Mouse (Mus musculus) heart, adult 2 months (tissue): ENCODE measurements at regions not wholly inside any gene's neighbourhood (a gene's known extent, or its start where the extent isn't known, plus 50 kb on each side); places are given as distances from the start of the nearest gene placed in this dataset.

Experiments
- DNase-seq, 2 experiments: peaks; one replicate each; pipeline ENCODE4 v3.0.0; 2021
- H3K27ac ChIP-seq: fragments of 200-600 bp; 2 replicates; pipeline ENCODE4 v1.8.1; 2022
- H3K27me3 ChIP-seq: fragments of 200-500 bp; 2 replicates; pipeline ENCODE4 v1.6.1; 2012; ENCODE audit warnings: mild to moderate bottlenecking, low read length, inconsistent platforms, mixed read lengths; ENCODE audit not compliant: control insufficient read depth, insufficient read depth
- H3K36me3 ChIP-seq: fragments of 200-500 bp; 2 replicates; pipeline ENCODE4 v1.6.1; 2012; ENCODE audit warnings: low read length, inconsistent platforms; ENCODE audit not compliant: control insufficient read depth, insufficient read depth
- H3K4me1 ChIP-seq: fragments of 200-500 bp; 2 replicates; pipeline ENCODE4 v1.6.1; 2011; ENCODE audit warnings: low read length; ENCODE audit not compliant: control insufficient read depth, insufficient read depth
- H3K4me3 ChIP-seq: fragments of 200-600 bp; 2 replicates; pipeline ENCODE4 v1.8.1; 2022
- H3K79me2 ChIP-seq: fragments of 200-500 bp; replicated peaks from 2 replicates; pipeline ENCODE4 v1.6.1; 2012; ENCODE audit warnings: mild to moderate bottlenecking, inconsistent platforms, low read length, moderate library complexity, mixed read lengths; ENCODE audit not compliant: control insufficient read depth, insufficient read depth
- H3K9ac ChIP-seq: fragments of 200-500 bp; 2 replicates; pipeline ENCODE4 v1.6.1; 2012; ENCODE audit warnings: low read depth, mild to moderate bottlenecking, control low read depth, inconsistent platforms, low read length, mixed read lengths
- CTCF ChIP-seq: fragments of 200-600 bp; IDR thresholded peaks from 2 replicates; pipeline ENCODE4 v1.8.1; 2022; ENCODE audit warnings: antibody characterized with exemption, mild to moderate bottlenecking, moderate library complexity
- EP300 ChIP-seq: fragments of 200-500 bp; IDR thresholded peaks from 2 replicates; pipeline ENCODE4 v1.6.1; 2011; ENCODE audit warnings: low read depth, low read length, control low read depth; ENCODE audit not compliant: insufficient read depth
- POLR2A ChIP-seq: fragments of 200-500 bp; IDR thresholded peaks from 2 replicates; pipeline ENCODE4 v1.6.1; 2011; ENCODE audit warnings: mild to moderate bottlenecking, low read depth, low read length, control low read depth; ENCODE audit not compliant: insufficient read depth
- WGBS: fragments of 180-500 bp; shearing (Covaris S2); methylation state at CpG from one replicate; pipeline ENCODE4 v1.1.7; 2018; 5-methylcytosine and 5-hydroxymethylcytosine counted together
- intact Hi-C: fragments of 180-260 bp; cut with DNase I; formaldehyde crosslinking; loops from one replicate; pipeline ENCODE4 v1.15.1; 2025

GRCm38 (mm10) chr1:185607611-185608010 is 153.0 kb downstream of the Slc30a10 start:
- intact Hi-C loops: no loop called here
- no peak for TF ChIP-seq CTCF
- TF ChIP-seq EP300: no peak
- TF ChIP-seq POLR2A: no peak
- H3K9ac ChIP-seq: no peak overlapping the region
- no peak overlapping the region for H3K4me3 ChIP-seq
- H3K27me3 ChIP-seq: no peaks in the 10 kb centered on the region
- H3K27ac ChIP-seq: no peak overlapping the region
- H3K79me2 ChIP-seq: no peaks in the 10 kb centered on the region
- DNase-seq: no peak
- WGBS: 82% methylated on average over 5 of the region's 5 CpGs
- H3K36me3 ChIP-seq: no peaks in the 10 kb centered on the region
- H3K4me1 ChIP-seq: no peaks in the 10 kb centered on the region

DNA sequence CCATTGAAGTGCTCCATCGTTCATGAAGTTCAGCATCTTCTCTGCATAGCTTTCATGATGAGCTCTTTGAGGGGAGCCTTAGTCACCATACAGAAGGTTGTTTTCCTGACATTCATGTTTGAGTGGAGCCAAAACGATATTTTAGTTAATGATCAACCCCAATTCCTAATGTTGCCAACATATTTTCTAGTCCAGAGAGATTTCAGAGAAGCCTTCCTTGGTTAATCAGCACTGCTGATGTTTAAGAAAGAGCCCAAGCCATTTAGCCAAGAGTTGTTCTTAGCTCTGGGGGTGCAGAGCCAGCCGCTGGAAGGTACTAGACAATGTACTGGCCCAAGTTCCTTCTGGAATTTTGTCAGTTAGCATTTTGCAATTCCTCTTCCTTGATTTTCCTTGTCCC is 153.8 kb downstream of the Slc30a10 start:
- Histone ChIP-seq H3K36me3 (no peaks in the 10 kb centered on the region), H3K4me3 (no peak overlapping the region), H3K4me1 (no peaks in the 10 kb centered on the region), H3K79me2 (no peaks in the 10 kb centered on the region), H3K27ac (no peak overlapping the region), H3K9ac (no peak overlapping the region), H3K27me3 (no peaks in the 10 kb centered on the region)
- intact Hi-C loops: no loop called here
- no peak for DNase-seq
- WGBS: 89% methylated on average over 3 of the region's 3 CpGs
- TF ChIP-seq CTCF (no peak), EP300 (no peak), POLR2A (no peak)

- no peak overlapping the region for H3K9ac ChIP-seq
- intact Hi-C loops: no loop called here
- peak in 1 of 2 experiments; percentile 11 for DNase-seq
- no peaks in the 10 kb centered on the region for H3K79me2 ChIP-seq
- WGBS: 38% methylated on average over 3 of the region's 3 CpGs
- H3K4me1 ChIP-seq: no peaks in the 10 kb centered on the region
- H3K27ac ChIP-seq: no peak overlapping the region
- no peaks in the 10 kb centered on the region for H3K36me3 ChIP-seq
- no peaks in the 10 kb centered on the region for H3K27me3 ChIP-seq
- TF ChIP-seq POLR2A (no peak), EP300 (no peak), CTCF (no peak)
- no peak overlapping the region for H3K4me3 ChIP-seq
Measured at GRCm38 (mm10) chr1:185610586-185610985, 155.9 kb downstream of the Slc30a10 start.

DNA sequence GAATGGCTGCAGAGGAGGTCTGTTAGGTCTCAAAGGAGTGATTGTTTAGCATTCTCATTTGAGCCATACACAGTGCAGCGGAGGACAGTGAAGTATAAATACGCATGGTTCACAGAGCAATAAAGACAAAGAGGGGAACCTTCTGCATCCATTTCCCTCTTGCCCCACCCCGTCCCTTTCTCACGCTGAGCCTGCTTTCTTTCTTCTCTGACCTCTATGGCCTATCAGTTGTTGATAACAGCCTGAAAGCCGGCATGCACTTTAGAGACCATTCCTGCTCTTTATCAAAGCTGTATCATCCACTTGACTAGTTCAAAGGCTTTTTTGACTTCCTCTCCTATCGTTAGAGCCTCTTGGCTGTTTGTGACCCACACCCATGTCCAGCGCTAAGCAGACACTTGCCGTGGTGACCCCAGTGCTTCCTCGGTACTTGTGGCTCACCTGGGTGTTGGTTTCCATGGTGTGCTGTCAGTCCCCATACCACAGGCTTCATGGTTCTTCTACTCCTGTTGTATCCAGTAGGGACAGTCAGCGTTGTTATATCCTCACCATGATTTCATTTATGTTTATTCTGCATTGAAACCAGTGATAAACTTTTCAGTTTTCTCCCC is 161.3 kb downstream of the Slc30a10 start:
- Histone ChIP-seq H3K79me2 (no peaks in the 10 kb centered on the region), H3K27ac (no peak overlapping the region), H3K4me1 (no peaks in the 10 kb centered on the region), H3K36me3 (no peaks in the 10 kb centered on the region), H3K9ac (no peak overlapping the region), H3K27me3 (no peaks in the 10 kb centered on the region), H3K4me3 (no peak overlapping the region)
- intact Hi-C loops: no loop called here
- WGBS: 21% methylated on average over 10 of the region's 10 CpGs
- TF ChIP-seq CTCF (no peak), EP300 (no peak), POLR2A (no peak)
- no peak for DNase-seq

DNA sequence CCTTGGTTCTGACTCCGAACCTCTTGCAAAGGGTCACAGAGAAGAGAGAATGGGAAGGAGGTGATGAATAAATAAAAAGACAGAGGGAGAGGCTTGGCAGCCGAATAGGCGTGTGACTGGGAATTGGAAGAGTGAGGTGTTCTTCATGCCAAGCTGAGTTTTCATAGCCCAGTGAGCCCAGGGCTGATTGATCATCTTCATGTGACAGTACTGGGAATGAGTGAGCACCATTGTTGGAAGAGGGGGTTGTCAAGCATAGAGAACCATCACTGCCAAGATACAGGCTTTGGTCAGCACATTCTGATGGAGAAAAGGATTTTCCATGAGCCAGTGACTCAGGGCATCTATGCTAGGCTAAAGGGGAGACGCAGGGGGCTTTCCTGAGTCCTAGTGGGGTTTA is 163.0 kb downstream of the Slc30a10 start:
- intact Hi-C loops: no loop called here
- H3K27me3 ChIP-seq: no peaks in the 10 kb centered on the region
- no peak for TF ChIP-seq CTCF
- no peak for TF ChIP-seq POLR2A
- TF ChIP-seq EP300: no peak
- H3K4me3 ChIP-seq: no peak overlapping the region
- WGBS: 87% methylated on average over 4 of the region's 4 CpGs
- no peaks in the 10 kb centered on the region for H3K4me1 ChIP-seq
- H3K36me3 ChIP-seq: no peaks in the 10 kb centered on the region
- H3K9ac ChIP-seq: no peak overlapping the region
- no peak for DNase-seq
- no peaks in the 10 kb centered on the region for H3K79me2 ChIP-seq
- H3K27ac ChIP-seq: no peak overlapping the region

GRCm38 (mm10) chr1:185619011-185619410 is 164.4 kb downstream of the Slc30a10 start:
- intact Hi-C loops: no loop called here
- whole genome bisulfite sequencing: 30% methylated on average over 9 of the region's 9 CpGs
- no peak overlapping the region for H3K9ac ChIP-seq
- no peak for DNase-seq
- H3K27ac ChIP-seq: no peak overlapping the region
- H3K79me2 ChIP-seq: no peaks in the 10 kb centered on the region
- no peaks in the 10 kb centered on the region for H3K4me1 ChIP-seq
- TF ChIP-seq EP300: no peak
- TF ChIP-seq CTCF: no peak
- no peak for TF ChIP-seq POLR2A
- no peaks in the 10 kb centered on the region for H3K36me3 ChIP-seq
- H3K27me3 ChIP-seq: no peaks in the 10 kb centered on the region
- no peak overlapping the region for H3K4me3 ChIP-seq
